Mouse (Mus musculus) splenic B cell, adult 2 months (primary cell): ENCODE data around the gene Tent4a.

Experiments
- DNase-seq: peaks from one replicate; pipeline ENCODE4 v3.0.0-alpha.2; 2011; ENCODE audit warnings: low read depth, low spot score
- H3K27me3 ChIP-seq: 2 replicates; pipeline ENCODE4 v1.6.1; 2012; ENCODE audit warnings: mild to moderate bottlenecking, low read length, moderate library complexity, mixed read lengths; ENCODE audit not compliant: control insufficient read depth, poor library complexity, insufficient read depth, severe bottlenecking
- H3K36me3 ChIP-seq: 2 replicates; pipeline ENCODE4 v1.6.1; 2012; ENCODE audit warnings: mild to moderate bottlenecking, low read length, moderate library complexity, mixed read lengths; ENCODE audit not compliant: control insufficient read depth, poor library complexity, insufficient read depth, severe bottlenecking

The Tent4a gene

GRCm38 (mm10) chr13:69485833-69486232 is 48.6 kb downstream of the Tent4a start:
- no peak for DNase-seq
- Histone ChIP-seq H3K27me3 (no peaks in the 10 kb centered on the region), H3K36me3 (no peaks in the 10 kb centered on the region)

- peak; percentile 11 for DNase-seq
- Histone ChIP-seq H3K36me3 (no peaks in the 10 kb centered on the region), H3K27me3 (no peaks in the 10 kb centered on the region)
These were observed 49.1 kb downstream of the Tent4a start for GRCm38 (mm10) chr13:69485326-69485725.

GRCm38 (mm10) chr13:69482751-69483150 is 51.7 kb downstream of the Tent4a start:
- Histone ChIP-seq H3K36me3 (no peaks in the 10 kb centered on the region), H3K27me3 (no peaks in the 10 kb centered on the region)
- no peak for DNase-seq

GRCm38 (mm10) chr13:69481634-69482505 is 52.5 kb downstream of the Tent4a start:
- Histone ChIP-seq H3K36me3 (no peaks in the 10 kb centered on the region), H3K27me3 (no peaks in the 10 kb centered on the region)
- no peak for DNase-seq

- Histone ChIP-seq H3K27me3 (no peaks in the 10 kb centered on the region), H3K36me3 (no peaks in the 10 kb centered on the region)
- no peak for DNase-seq
These were observed 53.4 kb downstream of the Tent4a start for GRCm38 (mm10) chr13:69481026-69481425.

GRCm38 (mm10) chr13:69479906-69480305 is 54.5 kb downstream of the Tent4a start:
- Histone ChIP-seq H3K27me3 (no peaks in the 10 kb centered on the region), H3K36me3 (no peaks in the 10 kb centered on the region)
- no peak for DNase-seq

GRCm38 (mm10) chr13:69478703-69479102 is 55.7 kb downstream of the Tent4a start:
- DNase-seq: no peak
- H3K27me3 ChIP-seq: no peaks in the 10 kb centered on the region
- no peaks in the 10 kb centered on the region for H3K36me3 ChIP-seq

GRCm38 (mm10) chr13:69460635-69461465 is 73.6 kb downstream of the Tent4a start:
- Histone ChIP-seq H3K27me3 (no peaks in the 10 kb centered on the region), H3K36me3 (no peaks in the 10 kb centered on the region)
- no peak for DNase-seq

- no peaks in the 10 kb centered on the region for H3K36me3 ChIP-seq
- DNase-seq: no peak
These were observed 74.6 kb downstream of the Tent4a start for GRCm38 (mm10) chr13:69459657-69460458.

GRCm38 (mm10) chr13:69458891-69459290 is 75.5 kb downstream of the Tent4a start:
- DNase-seq: no peak
- Histone ChIP-seq H3K36me3 (no peaks in the 10 kb centered on the region), H3K27me3 (no peaks in the 10 kb centered on the region)

More at GRCm38 (mm10) chr13:69459657-69460458, 74.6 kb downstream of the Tent4a start:
- no peaks in the 10 kb centered on the region for H3K27me3 ChIP-seq

- Histone ChIP-seq H3K36me3 (no peaks in the 10 kb centered on the region), H3K27me3 (no peaks in the 10 kb centered on the region)
- DNase-seq: no peak
These were observed 76.0 kb downstream of the Tent4a start for GRCm38 (mm10) chr13:69458461-69458860.

- H3K27me3 ChIP-seq: no peaks in the 10 kb centered on the region
- no peaks in the 10 kb centered on the region for H3K36me3 ChIP-seq
- no peak for DNase-seq
These were observed 77.3 kb downstream of the Tent4a start for GRCm38 (mm10) chr13:69457105-69457504.

GRCm38 (mm10) chr13:69456641-69457040 is 77.8 kb downstream of the Tent4a start:
- H3K36me3 ChIP-seq: no peaks in the 10 kb centered on the region
- H3K27me3 ChIP-seq: no peaks in the 10 kb centered on the region
- no peak for DNase-seq

- DNase-seq: no peak
- Histone ChIP-seq H3K36me3 (no peaks in the 10 kb centered on the region), H3K27me3 (no peaks in the 10 kb centered on the region)
These were observed 78.8 kb downstream of the Tent4a start for GRCm38 (mm10) chr13:69455476-69456175.
